Mouse (Mus musculus): ENCODE measurements around the gene Ccdc144b. TPM values are rescaled to one million over a fixed set of nuclear protein-coding genes. Genes with fewer than 3 reads are reported as not detected.

Ccdc144b gene
- total RNA-seq, 2 experiments from 2014 or later, result not detected

DNA sequence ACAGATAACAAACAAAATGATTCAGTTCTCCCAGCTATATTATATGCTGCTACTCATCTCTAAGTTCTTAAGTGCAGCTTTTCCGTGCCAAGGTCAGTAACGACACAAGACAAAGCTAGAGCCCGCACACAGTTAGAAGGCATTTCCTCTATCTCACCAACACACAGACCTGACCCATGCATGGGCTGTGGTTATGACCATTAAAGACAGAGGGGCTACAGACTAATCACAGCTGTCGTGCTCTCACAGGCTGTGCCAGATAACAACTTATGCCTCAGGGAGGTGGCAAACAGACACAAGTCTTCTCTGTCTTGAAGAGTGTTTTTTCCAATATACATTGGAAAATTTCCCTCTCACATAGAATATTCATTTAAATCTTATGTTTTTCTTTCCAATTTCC, 88.4 kb downstream of the Ccdc144b start:
- no peak for DNase-seq
- intact Hi-C loops (cut with DNase I), result no loop called here

DNA sequence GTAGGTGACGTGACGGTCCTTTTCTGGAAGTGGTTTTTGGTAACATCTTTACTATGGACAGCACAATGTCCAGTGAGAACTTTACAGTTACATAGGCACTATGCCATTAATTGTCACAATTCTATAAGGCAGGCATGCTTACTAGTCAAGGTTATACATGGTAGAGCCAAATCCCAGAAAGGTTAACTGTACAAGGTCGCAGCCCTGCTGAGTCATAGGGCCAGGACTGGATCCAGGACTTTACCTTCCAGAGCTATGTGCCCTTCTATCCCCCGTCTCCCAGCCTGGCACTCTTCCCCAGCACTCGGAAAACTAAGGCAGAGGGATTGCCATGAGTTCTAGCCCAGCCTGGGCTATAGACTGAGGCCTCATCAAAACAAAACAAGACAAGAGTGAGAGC, 89.4 kb downstream of the Ccdc144b start:
- DNase-seq, result no peak
- intact Hi-C loops (cut with DNase I), result no loop called here

DNA sequence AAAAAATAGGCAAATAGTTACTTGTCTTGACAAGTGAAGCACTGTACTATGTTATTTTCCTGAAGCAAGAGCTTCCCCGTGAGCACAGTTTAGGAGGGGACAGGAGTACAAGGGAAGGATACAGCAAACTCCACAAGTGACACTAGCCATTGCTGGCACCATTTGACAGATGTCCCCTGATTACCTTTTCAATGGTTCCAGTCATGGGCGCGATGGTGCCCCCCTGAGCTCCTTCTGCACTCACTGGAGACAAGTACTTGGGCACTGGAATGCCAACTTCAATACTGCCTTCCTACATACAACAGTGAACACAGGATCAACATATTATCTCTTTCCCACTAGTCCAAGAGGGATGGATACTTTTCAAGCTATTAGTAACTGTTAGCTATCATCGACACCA, 89.9 kb downstream of the Ccdc144b start:
- intact Hi-C loops (cut with DNase I), result no loop called here
- no peak for DNase-seq

DNA sequence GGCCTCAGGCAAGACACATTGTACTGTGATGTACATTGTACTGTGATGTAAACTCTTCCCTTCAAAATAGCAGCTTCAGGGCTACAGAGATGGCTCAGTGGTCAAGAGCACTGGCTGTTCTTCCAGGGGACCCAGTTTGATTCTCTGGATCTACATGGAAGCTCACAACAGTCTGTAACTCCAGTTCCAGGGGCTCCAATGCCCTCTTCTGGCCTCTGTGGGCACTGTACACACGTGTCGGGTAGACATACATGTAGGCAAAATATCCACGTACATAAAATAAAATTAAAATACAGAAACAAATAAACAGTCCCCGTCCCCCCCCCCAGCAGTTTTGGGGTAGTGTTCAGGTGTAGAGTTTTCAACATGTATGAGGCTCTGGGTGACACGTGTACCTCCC, 90.4 kb downstream of the Ccdc144b start:
- DNase-seq, result no peak
- intact Hi-C loops (cut with DNase I), result no loop called here

Other genes starting within 250 kb of the Ccdc144b start
- 10 to 100 TPM; 76.0 to 76.4 TPM for gene Dcun1d1, start 116.1 kb downstream of the Ccdc144b start, total RNA-seq (2021)
- 10 to 100 TPM; 28.3 to 35.9 TPM for gene Mccc1, start 52.9 kb downstream of the Ccdc144b start, total RNA-seq (2021)
- gene Acad9, start 12.4 kb upstream of the Ccdc144b start, total RNA-seq (2021), result 10 to 100 TPM; 27.8 to 30.0 TPM
- gene D3Ertd254e, start 97.5 kb upstream of the Ccdc144b start, total RNA-seq (2021), result 1 to 10 TPM; 1.6 to 2.1 TPM
- gene Qrfpr, start 168.8 kb upstream of the Ccdc144b start, total RNA-seq (2021), result not detected